Mouse (Mus musculus) liver, adult 2 months (tissue): ENCODE measurements around the gene Acta2. TPM values are rescaled to one million over a fixed set of nuclear protein-coding genes. Genes with fewer than 3 reads are reported as not detected.

ENCODE experiments used
- DNase-seq: peaks from one replicate; pipeline ENCODE4 v3.0.0-alpha.2; 2011; ENCODE audit warnings: low read depth, low spot score; ENCODE audit errors: extremely low read depth
- H3K27ac ChIP-seq: fragments of 200-500 bp; replicated peaks from 2 replicates; pipeline ENCODE4 v1.5.1; 2012; ENCODE audit warnings: low read depth, mild to moderate bottlenecking, control low read depth, inconsistent platforms, low read length; ENCODE audit not compliant: insufficient read depth
- H3K27me3 ChIP-seq: fragments of 200-500 bp; 2 replicates; pipeline ENCODE4 v1.6.1; 2012; ENCODE audit warnings: mild to moderate bottlenecking, moderate library complexity, low read length, inconsistent platforms; ENCODE audit not compliant: control insufficient read depth, insufficient read depth
- H3K36me3 ChIP-seq: fragments of 200-500 bp; 2 replicates; pipeline ENCODE4 v1.6.1; 2012; ENCODE audit warnings: low read length, inconsistent platforms; ENCODE audit not compliant: control insufficient read depth, insufficient read depth
- H3K4me1 ChIP-seq: fragments of 200-500 bp; 2 replicates; pipeline ENCODE4 v1.6.1; 2011; ENCODE audit warnings: low read length; ENCODE audit not compliant: control insufficient read depth, insufficient read depth
- H3K4me3 ChIP-seq: fragments of 200-500 bp; 2 replicates; pipeline ENCODE4 v1.5.1; 2011; ENCODE audit warnings: low read depth, mild to moderate bottlenecking, control low read depth, low read length, moderate library complexity; ENCODE audit not compliant: insufficient read depth
- H3K79me2 ChIP-seq: fragments of 200-500 bp; 2 replicates; pipeline ENCODE4 v1.6.1; 2012; ENCODE audit warnings: inconsistent platforms, mild to moderate bottlenecking, low read length, moderate library complexity; ENCODE audit not compliant: control insufficient read depth, insufficient read depth
- H3K9ac ChIP-seq: fragments of 200-500 bp; 2 replicates; pipeline ENCODE4 v1.6.1; 2012; ENCODE audit warnings: low read depth, mild to moderate bottlenecking, control low read depth, inconsistent platforms, low read length
- CTCF ChIP-seq: fragments of 200-500 bp; IDR thresholded peaks from 2 replicates; pipeline ENCODE4 v1.5.1; 2011; ENCODE audit warnings: low read depth, low read length, control low read depth
- POLR2A ChIP-seq: fragments of 200-500 bp; IDR thresholded peaks from 2 replicates; pipeline ENCODE4 v1.6.1; 2011; ENCODE audit warnings: low read length, control low read depth; ENCODE audit not compliant: insufficient read depth; ENCODE audit errors: extremely low read depth
- WGBS: fragments of 180-500 bp; shearing (Covaris S2); methylation state at CpG from one replicate; pipeline ENCODE4 v1.1.7; 2018; 5-methylcytosine and 5-hydroxymethylcytosine counted together
- polyA plus RNA-seq: library from polyadenylated mRNA; depleted of rRNA; stranded (reverse); fragments of >200 nt; gene quantifications from 2 replicates; pipeline ENCODE4 v1.2.3, GENCODE M21; 2012
- total RNA-seq: library from RNA; depleted of rRNA; stranded (reverse); fragments of >200 nt; gene quantifications from 2 replicates; pipeline ENCODE4 v1.2.3, GENCODE M21; 2014

Acta2 gene
- total and polyA plus RNA-seq, 2 experiments: 2.0 to 3.6 TPM

GRCm38 (mm10) chr19:34293376-34293947, 38.1 kb upstream of the Acta2 start:
- peaks cover 18% of the 10 kb centered on the region for H3K4me1 ChIP-seq
- H3K27ac ChIP-seq: no peak overlapping the region
- no peaks in the 10 kb centered on the region for H3K27me3 ChIP-seq
- DNase-seq: peak; percentile 83
- H3K36me3 ChIP-seq: peaks cover 4% of the 10 kb centered on the region; the same call in 1 of the 2 replicates
- H3K79me2 ChIP-seq: peaks cover 13% of the 10 kb centered on the region
- 47% methylated on average over 3 of the region's 3 CpGs for WGBS
- no peak overlapping the region for H3K9ac ChIP-seq
- TF ChIP-seq CTCF (no peak), POLR2A (no peak)
- H3K4me3 ChIP-seq: no peak overlapping the region

GRCm38 (mm10) chr19:34292701-34293100, 37.3 kb upstream of the Acta2 start:
- DNase-seq: no peak
- no peaks in the 10 kb centered on the region; the same call in 1 of the 2 replicates for H3K36me3 ChIP-seq

GRCm38 (mm10) chr19:34291956-34292355, 36.6 kb upstream of the Acta2 start:
- Histone ChIP-seq H3K36me3 (no peaks in the 10 kb centered on the region; the same call in 1 of the 2 replicates), H3K79me2 (peaks cover 13% of the 10 kb centered on the region), H3K27ac (peak overlapping the region; percentile 93), H3K4me1 (peaks cover 18% of the 10 kb centered on the region), H3K9ac (peak overlapping the region; percentile 45), H3K27me3 (no peaks in the 10 kb centered on the region), H3K4me3 (no peak overlapping the region; the same call in 1 of the 2 replicates)
- whole genome bisulfite sequencing: 40% methylated on average over 5 of the region's 5 CpGs
- TF ChIP-seq CTCF (no peak), POLR2A (no peak)
- peak; percentile 25 for DNase-seq

More at GRCm38 (mm10) chr19:34292701-34293100, 37.3 kb upstream of the Acta2 start:
- Histone ChIP-seq H3K79me2 (peaks cover 13% of the 10 kb centered on the region), H3K4me3 (no peak overlapping the region), H3K9ac (0 out of 2 replicates have a peak overlapping the region, but pooled peaks have one; percentile 30), H3K27me3 (no peaks in the 10 kb centered on the region), H3K27ac (peak overlapping the region; percentile 34), H3K4me1 (peaks cover 18% of the 10 kb centered on the region)
- TF ChIP-seq POLR2A (no peak), CTCF (no peak)
- 66% methylated on average over 2 of the region's 2 CpGs for WGBS

- H3K79me2 ChIP-seq: peaks cover 13% of the 10 kb centered on the region
- peak overlapping the region; percentile 93 for H3K27ac ChIP-seq
- H3K4me1 ChIP-seq: peaks cover 18% of the 10 kb centered on the region
- DNase-seq: no peak
- TF ChIP-seq POLR2A: no peak
- no peak for TF ChIP-seq CTCF
- peak overlapping the region; percentile 16 for H3K9ac ChIP-seq
- H3K4me3 ChIP-seq: peak overlapping the region; percentile 79
- 6% methylated on average over 8 of the region's 8 CpGs for WGBS
- H3K27me3 ChIP-seq: no peaks in the 10 kb centered on the region
- H3K36me3 ChIP-seq: no peaks in the 10 kb centered on the region; the same call in 1 of the 2 replicates
Observed at GRCm38 (mm10) chr19:34291379-34291778, 36.0 kb upstream of the Acta2 start.

- DNase-seq: peak; percentile 74
- WGBS: 2% methylated on average over 15 of the region's 15 CpGs
- peaks cover 18% of the 10 kb centered on the region for H3K4me1 ChIP-seq
- H3K4me3 ChIP-seq: peak overlapping the region; percentile 79
- H3K9ac ChIP-seq: peak overlapping the region; percentile 86
- no peak; the same call in 1 of the 2 replicates for TF ChIP-seq POLR2A
- H3K36me3 ChIP-seq: no peaks in the 10 kb centered on the region
- peak overlapping the region; percentile 93 for H3K27ac ChIP-seq
- peaks cover 13% of the 10 kb centered on the region for H3K79me2 ChIP-seq
- no peaks in the 10 kb centered on the region for H3K27me3 ChIP-seq
Observed at GRCm38 (mm10) chr19:34290872-34291341, 35.5 kb upstream of the Acta2 start.
